Mouse (Mus musculus) testis, adult 2 months (tissue): ENCODE data around the gene Apoc3.

Experiments
- CTCF ChIP-seq: fragments of 200-500 bp; IDR thresholded peaks from 2 replicates; pipeline ENCODE4 v1.5.1; 2012; ENCODE audit warnings: low read depth, mild to moderate bottlenecking, inconsistent platforms, low read length, moderate library complexity; ENCODE audit not compliant: control insufficient read depth, insufficient read depth, insufficient replicate concordance
- POLR2A ChIP-seq: fragments of 200-500 bp; IDR thresholded peaks from 2 replicates; pipeline ENCODE4 v1.6.1; 2012; ENCODE audit warnings: low read depth, mild to moderate bottlenecking, inconsistent platforms, low read length, moderate library complexity; ENCODE audit not compliant: control insufficient read depth

- TF ChIP-seq CTCF, result no peak
- TF ChIP-seq POLR2A, result no peak
These were observed 49.0 kb downstream of the Apoc3 start for GRCm38 (mm10) chr9:46186387-46186786.
